Mouse (Mus musculus): ENCODE data around the gene Tunar.

Gene Tunar

DNA sequence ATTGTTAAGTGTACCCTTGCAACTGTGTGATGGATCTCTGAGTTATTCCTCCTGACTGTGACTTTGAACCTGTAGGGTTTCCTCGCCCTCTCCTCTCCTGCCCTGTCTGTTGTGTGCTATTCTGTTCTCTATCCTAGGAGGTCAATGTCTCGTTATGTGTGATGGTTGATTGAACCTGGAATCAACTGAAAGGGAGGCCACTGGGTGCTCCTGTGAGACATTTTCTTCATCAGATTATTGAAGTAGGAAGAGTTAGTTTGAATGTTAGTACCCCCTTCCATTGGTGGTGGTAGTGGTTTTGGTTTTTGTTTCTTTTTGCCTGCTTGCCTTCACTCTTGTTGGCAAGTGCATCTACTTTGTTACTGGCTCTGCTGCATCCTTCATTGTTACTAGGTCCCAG, at the start of gene Tunar:
Tunar (plus strand) TSS at position 301 of the 400 bp plus-strand sequence.
- no peak for DNase-seq

DNA sequence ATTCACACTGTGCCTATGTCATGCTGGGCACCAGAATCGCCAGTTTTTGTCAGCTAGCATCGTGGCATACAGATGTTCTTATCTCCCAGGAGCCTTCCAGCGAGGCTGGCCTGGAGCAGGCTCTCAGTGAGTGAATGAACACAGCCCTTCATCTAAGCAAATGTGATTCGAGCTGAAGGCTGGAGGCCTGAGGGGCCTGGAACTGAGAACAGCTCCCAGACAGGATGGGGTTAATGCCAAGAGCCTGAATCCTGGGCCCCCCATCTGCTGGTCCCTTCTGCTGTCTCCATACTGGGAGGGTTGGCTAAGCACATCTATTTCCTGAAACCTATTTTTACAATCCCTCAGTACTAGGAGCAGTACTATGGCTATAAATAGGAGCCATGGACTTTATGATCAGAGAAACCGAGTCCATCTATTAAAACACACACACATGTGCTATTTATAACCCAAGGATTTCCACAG, 21.1 kb upstream of the Tunar start:
- no peak for DNase-seq

DNA sequence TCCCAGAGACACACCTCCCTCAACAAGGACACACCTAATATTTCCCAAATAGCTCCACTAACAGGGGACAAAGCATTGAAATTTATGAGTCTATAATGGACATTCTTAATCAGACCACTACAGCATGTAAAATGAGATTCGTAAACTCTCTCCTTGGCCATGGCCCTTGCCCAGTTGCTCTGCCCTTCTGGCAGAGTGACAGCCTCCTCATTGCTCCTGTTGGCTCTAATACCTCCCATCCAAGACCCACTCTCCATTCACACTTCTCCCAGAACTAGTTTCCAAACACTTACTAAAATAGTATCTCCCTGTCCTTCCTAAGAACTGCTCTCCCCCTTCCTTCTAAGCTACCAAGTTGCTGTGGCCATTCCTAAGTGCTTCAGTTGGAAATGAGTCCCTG, 19.3 kb upstream of the Tunar start:
- DNase-seq, result no peak

DNA sequence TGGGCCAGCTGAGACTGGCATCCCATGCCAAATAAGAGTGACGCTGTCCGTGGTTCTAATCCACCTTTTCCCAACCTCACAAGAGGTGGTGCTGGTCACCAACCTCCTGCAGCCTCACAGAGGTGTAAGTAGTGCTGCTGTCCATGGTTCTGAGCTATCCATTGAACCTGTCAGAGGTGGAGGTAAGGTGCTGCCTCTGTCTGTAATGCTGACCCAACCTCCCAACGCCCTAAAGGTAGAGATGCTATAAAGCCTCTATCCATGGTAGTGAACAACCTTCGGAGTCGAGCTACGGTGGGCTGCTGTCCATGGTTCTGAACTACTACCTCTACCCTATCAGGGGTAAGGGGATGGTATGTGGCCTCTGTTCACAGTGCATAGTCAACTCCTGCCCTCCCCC, 11.5 kb upstream of the Tunar start:
- no peak for DNase-seq

DNA sequence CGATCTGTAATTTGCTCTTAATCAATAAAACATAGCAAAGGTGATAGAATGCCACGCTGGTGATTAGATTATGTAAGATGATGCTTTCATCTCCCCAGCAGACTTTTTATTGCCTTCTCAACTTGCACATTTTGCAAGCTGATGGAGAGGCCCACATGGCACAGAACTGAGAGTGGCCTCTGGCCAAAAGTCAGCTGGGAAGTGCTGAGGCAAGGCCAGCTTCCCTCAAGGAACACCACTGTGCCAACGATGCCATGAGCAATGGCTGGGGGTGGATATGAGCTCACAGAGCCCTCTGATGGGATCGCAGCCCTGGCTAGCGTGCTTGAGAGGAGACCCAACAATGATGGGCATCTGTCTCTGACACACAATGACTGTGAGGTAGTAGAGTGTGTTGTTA, 6.6 kb upstream of the Tunar start:
- DNase-seq, result no peak

DNA sequence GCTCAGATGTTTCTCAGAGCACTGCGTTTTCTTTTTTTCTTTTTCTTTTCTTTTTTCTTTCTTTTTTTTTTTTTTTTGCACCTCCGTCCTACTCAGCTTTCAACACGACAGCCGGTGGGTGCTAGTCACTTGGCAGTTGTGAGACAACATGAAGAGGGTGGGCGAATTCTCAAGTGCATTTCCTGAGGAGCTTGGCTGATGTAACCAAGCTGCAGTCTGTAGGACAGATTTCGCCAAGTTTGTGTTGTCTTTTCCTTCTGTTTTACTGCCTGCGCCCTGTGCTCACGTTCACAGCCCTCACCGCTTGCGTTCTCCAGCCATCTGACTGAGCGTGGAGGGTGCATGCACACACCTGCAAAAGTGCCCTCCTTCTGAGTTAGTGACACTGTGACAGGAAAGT, 5.3 kb upstream of the Tunar start:
- no peak for DNase-seq

DNA sequence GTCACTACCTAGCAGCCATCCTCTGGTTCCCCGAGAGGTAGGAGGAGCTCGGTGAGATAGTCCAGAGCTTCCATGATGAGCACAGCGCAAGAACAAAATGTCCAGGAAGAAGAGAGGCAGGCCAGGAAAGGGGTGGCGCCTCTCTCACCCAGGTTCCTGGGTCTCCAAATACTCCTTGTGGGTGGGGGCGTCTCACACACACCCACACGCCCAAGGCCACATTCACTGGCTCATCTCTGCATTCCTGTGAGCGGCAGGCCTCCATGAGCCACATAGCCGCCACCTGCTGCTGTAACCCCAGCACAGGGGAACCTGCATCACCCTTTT, 2.4 kb downstream of the Tunar start:
- DNase-seq, result no peak

DNA sequence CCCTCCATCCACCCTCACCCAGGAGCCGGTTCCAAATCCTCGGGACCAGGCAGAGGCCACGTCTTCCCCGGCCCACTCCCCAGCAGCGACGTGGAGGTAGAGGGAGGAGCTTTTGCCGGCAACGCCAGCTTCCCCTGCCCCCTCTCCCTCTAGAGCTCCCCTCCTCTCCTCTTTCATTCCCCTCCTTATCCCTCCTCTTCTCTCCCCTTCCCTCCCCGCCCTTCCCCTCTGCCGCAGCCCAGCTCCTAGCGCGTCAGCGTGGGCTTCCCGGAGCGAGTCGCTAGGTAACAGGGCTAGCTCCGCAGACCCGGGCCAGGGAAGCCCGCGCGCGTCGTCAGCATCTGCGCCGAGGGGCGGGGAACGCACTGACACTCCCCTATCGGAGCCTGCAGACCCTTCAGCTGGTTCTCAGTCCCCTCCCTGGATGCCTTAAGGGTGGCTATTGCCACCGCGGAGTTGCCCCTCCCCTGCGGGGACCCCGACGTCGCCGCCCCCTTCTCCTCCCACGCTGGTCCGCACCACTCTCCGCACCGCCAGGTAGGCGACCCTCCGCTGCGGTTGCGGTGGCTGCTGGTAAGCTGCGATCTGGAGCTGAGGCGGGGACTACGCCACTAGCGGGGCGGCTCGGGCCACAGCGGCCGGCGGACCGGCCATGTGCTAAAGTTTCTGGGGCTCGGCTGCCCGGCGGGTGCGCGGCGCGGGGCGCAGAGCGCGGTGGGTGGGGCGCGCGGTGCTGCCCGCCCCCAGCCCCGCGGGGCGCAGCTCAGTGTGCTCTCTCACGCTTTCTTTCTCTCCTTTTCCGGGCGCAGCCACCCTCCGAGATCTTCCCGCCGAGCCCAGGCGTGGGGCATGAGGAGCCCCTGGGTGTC, 3.0 kb downstream of the Tunar start:
- DNase-seq, result no peak

DNA sequence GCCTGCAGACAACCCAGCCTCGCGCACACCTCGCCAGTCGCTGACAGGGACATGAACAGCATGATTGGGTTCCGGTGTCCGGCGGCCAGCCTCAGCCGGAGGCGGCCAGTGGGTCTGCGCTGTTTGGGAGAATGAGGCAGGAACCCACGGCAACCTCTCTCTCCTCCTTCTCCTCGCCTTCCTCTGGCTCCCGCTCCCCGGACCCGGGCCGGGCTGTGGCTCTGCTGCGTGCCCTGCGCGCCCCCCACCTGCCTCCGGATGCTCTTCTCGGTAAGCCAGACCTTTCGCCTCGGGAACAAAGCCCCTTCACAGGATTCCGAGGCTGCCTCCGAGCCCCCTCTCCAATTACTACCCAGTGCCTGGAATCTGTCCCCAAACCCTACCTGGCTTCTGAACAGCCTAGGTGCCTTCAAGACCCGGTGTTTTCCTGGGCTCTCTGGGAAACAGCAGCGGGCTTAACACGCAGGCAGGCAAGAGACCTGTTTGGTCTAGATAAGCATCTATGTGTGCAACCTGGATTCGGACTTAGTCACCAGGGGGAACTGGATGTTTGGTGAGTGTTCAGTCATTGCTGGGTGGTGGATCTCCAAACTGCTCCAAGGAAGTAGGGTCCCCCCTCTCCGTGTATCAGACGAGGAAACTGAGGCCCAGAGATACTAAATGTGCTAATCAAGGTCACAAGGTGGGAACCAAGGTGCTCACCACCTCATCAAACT, 3.8 kb downstream of the Tunar start:
- no peak for DNase-seq

DNA sequence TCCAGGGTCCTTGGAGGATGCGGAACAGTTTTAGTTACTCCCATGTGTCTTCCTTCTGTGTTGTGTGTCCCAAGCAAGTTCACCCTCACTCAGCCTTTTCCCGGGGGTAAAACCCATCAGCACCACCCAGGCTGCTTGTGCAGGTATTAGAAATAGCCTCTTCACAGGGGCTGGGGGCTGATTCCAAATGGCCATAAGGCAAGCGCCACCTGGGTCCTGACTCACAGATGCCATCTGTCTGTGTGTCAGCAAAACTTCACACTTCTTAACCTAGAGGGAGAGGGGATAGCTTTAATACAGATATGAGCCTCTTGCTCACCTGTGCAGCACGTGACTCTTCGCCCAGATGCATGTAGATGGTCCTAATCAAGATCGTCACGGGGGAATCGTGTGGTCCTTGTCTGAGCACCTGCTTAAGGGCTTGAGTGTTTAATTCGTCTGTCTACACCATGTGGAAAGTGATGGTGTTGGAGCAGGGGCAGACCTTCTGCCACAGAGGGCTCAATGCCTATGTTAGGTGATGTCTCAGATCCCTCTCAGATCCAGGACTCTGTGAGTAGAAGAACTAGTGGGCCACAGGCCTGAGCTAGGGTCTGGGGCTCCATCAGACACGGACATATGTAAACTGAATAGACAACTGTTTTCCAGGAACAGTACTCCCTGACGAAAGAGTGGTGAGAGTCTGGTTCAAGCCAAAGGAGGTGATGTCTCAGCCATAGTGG, 4.7 kb downstream of the Tunar start:
- DNase-seq, result no peak

DNA sequence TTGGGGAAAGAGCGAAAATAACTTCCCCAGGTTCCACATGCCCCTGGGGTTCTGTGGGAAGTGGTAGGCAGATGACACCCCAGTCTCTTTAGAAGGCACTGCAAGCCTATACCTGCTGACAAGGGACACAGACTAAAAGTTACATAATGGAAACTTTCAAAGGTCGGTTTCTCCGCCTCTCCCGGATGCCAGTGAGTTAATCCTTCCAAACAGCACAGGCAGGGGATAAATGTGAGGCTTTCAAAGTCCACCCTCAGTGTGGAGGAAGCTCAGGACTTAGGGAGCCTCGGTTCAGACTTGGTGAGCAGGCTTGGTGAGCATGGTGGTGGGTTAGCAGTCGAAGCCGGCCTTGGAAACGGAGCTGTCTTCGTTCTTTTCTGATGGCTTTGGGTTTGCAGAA, 7.9 kb downstream of the Tunar start:
- no peak for DNase-seq

DNA sequence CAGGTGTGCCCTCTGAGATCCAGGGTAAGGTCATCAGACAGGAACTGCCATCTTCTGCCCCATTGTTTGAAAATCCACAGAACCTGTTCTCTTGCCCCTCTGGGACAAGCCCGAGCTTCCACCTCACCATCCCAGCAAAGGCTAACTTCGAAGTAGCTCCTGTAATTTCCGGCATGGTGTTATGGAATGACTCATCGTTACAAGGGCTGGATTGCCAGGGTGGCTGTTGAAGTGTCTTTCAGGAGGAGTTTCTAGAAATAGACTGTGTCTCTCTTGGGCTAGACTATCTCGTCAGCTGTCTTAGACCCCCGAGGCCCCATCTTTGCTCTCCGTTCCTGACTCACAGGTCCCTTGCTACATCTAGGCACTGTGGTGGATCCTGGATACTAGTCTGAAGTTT, 10.8 kb downstream of the Tunar start:
- DNase-seq, result no peak

DNA sequence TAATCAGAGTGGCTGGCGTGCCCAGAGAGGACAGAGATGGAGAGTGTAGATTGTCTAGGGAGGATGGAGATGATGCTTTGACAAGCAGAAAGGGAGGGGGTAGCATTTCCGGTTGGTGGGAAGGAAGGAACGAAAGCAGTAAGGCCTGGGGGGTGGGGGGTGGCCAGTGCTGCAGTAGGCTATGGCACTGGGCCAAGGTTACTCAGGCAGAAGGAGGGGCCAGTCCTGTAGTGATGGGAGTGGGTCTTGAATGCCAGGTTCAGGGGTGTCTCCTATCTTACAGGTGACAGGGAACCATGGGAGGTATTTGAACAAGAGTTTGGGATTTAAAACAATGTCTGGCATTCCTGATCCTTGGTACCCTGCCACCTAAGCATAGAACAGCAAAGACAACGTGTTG, 13.2 kb downstream of the Tunar start:
- no peak for DNase-seq

DNA sequence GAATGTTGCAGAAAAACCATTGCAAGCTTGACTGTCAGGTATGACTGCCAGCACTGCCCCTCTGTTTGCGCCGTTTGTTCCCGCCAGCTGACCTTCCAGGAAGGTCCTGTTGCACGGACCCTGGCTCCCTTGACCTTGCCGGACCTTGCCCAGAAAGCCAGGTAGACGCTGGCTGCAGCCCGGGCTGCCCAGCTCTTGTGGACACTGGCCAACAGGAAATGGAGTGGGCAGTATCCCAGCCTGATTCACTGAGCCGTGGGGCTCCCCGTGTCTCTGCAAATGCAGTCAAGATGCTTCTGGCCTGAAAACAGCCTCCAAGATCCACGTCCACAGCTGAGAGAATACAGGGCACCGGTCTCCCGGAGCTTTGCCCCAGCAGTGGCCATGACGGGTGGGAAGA, 13.6 kb downstream of the Tunar start:
- no peak for DNase-seq

DNA sequence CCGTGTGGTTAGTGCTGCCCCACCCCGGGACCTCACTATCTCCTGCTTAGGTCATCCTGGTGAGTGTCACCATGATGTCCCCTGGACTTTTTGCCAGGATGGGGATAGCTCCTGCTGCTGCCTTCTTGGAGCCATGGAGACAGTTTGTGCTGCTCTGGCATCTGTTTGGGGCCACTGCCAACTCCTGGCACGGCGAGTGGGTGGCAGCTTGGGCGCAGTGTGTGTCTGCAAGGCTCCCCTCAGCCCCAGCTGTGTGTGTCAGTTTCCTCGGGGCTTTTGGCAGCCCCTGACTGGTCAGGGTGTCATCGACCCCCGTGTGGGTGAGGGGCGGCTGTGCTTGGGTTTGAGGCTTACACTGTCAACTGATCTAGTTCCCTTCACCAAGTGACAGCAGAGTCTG, 20.6 kb downstream of the Tunar start:
- no peak for DNase-seq

DNA sequence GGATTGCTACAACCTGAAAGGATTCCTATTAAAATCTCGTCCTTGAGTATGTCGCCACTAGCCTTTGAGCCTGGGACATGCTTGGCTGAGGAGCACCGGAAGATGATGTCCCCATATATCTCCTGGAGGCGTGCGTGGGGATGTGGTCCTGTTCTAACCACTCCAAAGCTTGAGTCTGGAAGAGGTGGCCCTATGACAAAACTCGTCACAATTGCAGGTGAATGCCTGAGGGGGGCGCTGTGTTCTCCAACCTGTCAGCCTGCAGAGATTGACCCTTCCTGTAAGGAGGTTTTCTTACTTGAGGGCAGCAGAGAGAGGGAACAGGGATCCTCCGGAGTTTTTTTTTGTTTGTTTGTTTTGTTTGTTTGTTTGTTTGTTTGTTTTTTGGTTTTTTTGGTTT, 21.1 kb downstream of the Tunar start:
- DNase-seq, result no peak

DNA sequence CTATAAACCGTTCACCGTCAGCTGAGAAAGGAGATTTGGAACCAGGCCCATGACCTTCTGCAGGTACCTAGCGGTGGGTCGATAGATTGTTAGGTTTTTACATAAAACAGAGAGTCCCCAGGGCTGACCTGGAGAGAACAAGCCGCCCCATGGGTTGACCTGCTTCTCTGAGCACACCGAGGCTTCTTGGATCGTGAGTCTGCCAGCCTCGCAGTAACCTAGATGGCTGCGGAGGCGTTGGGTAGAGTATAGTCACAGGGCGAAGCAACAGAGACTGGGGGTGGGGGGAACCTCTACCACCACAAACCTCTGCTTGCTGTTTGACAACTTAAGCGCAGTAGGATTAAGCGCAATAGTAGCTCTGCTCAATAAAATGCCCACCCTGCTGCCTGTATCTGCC, 23.1 kb downstream of the Tunar start:
- no peak for DNase-seq

DNA sequence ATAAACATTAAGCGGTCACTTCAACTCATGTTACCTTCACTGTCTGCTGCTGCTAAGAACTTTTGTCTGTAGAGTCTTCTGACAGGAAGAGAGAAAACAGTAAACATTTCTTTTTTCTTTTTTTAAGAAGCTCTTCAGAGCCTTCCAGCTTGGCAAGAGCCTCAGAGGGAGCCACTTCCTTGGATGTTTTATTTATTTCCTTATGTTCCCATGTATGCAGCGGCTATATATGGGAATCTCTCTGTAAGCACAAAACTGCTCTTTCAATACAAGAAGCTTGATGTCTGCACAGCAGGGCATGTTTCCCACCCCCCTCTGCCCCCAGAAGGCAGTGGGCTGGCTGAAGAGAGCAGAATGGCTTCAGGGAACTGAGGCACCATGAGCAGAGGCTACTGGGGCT, 30.0 kb downstream of the Tunar start:
- no peak for DNase-seq

DNA sequence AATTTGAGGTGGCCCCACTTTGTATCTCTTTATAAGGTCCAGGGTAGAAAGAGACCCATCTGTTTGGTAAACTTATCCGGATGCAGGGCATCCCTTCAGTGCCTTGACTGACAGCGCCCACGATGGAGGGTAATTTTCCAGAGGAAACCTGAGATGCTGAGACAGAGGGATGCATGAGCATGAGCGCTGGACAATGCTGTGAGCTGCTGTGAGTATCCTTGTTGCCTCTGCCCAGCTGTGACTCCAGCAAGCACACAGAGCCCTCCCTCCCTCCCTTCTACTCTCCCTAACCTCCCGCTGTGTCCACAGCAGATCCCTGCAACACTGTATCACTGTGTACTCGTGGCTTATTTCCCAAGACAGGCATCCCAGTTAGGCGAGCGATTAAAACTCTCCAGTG, 40.9 kb downstream of the Tunar start:
- DNase-seq, result no peak

DNA sequence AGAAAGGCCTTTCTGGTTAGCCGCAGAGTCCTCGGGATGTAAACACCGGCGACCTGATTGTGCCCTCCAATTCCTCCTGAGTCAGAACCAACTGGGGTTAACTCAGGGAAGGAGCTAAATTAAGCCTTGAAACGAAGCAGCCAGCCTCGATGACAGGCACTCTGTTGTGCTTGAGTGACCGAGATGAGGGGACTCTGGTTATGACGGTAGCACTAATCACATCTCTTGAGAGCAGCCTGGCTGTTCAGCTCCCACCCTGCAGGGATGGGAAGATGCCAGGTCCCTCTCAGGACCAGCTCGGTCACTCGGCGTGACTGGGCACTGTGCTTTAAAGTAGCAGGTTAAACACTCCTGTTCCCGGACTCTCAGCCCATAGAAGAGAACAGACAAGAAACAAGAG, 43.3 kb downstream of the Tunar start:
- DNase-seq, result no peak

DNA sequence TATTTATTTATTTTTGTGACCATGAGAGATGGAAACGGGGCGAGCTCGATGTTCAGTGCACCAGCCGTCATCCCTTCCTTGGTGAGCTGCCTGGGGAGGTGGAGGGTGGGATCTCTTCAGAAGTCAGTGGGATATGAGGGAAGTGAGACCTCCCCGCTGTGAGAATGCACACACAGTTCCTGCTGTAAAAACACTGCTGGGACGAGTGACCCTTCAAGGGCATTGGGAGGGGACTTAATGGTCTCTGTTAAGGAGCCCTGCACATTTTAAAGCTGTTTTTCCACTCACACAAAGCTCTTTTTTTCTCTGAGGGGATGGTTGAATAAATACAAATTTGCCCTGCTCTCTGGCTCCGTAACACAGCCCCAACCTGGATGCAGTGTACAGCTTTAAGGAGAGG, 49.1 kb downstream of the Tunar start:
- no peak for DNase-seq

DNA sequence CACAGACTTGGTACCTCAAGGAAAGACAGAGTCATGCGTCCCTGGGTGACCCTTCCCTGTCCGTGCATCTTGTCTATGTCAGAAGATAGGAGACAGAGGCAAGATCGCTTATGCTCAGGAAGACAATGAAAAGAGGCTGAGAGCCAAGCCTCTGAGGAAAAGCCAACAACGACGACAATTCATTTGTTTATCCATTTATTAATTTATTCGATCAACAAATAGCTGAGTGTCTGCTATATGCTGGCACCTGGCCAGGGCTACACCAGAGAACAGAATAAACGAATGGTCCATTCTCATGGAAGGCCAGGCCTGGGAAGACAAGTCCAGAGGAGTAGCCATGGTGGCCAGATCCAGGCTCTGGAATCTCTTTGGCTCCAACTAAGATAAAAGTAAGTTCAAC, 61.0 kb downstream of the Tunar start:
- no peak for DNase-seq

DNA sequence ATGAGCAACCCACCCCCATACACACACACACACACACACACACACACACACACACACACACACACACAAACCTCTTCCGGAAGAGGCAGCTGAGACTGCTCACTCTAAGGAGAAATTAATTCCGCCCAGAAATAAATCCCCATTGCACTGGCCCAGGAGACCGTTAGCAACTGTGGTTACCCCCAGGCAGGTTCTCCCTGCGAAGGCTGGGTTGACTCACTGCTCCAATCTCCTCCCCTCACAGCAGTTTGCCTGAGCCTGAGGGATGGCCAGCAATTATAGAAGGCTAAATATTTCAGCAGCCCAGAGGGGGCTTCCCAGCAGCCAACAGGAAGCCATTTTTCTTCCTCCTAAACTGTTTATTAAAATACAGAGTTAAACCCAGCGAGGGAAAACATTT, 64.5 kb downstream of the Tunar start:
- DNase-seq, result no peak

DNA sequence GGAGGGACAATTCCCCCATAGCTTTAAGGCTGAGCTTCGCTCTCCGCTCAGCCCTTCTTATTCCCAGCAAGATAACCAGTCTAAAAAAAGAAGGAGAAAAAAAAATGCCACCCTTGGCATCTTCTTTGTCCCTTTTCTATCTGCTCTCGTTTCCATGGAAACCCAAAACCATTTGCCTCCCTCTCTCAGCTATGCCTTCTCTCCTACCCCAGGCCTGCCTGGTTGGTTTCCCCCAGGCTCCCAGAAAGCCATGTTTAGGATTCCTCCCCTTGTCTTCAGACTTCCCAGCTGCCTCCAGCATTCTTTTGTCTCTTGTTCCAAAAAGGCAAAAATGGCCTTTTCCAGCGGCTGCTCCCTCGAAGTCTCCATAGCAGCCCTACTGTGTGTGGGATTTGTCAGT, 70.1 kb downstream of the Tunar start:
- DNase-seq, result no peak
